Comparison of ENCODE assay signal across 28 mouse cellular contexts in genomic region chr4:16230370-16230769, GRCm38 (mm10).
"Had no signal": no experiment of that assay in that cellular context is flagged by ENCODE, and none has a peak within 500 bp of the region (broad histone marks: within the 10 kb centered on the region; RNA-seq: fewer than 3 reads in every experiment).

No protein-coding gene starts in this region.

- H3K9ac ChIP-seq: embryonic facial prominence, embryonic 12.5 days; embryonic facial prominence, embryonic 13.5 days; embryonic facial prominence, embryonic 15.5 days; forebrain, embryonic 12.5 days; forebrain, embryonic 13.5 days; forebrain, embryonic 15.5 days; forebrain, postnatal 0 days had no signal

- ATAC-seq: forebrain, embryonic 13.5 days; forebrain, embryonic 14.5 days; forebrain, embryonic 15.5 days; forebrain, embryonic 16.5 days; forebrain, postnatal 0 days had no signal

- H3K4me3 ChIP-seq: embryonic facial prominence, embryonic 10.5 days; embryonic facial prominence, embryonic 12.5 days; embryonic facial prominence, embryonic 13.5 days; embryonic facial prominence, embryonic 15.5 days; erythroblast, embryonic 14.5 days; forebrain, embryonic 10.5 days; forebrain, embryonic 12.5 days; forebrain, embryonic 13.5 days; forebrain, embryonic 15.5 days; gastrocnemius, adult 2 months; heart, adult 2 months had no signal

- H3K9me3 ChIP-seq: embryonic facial prominence, embryonic 10.5 days; embryonic facial prominence, embryonic 12.5 days; embryonic facial prominence, embryonic 13.5 days; embryonic facial prominence, embryonic 15.5 days; forebrain, embryonic 10.5 days; forebrain, embryonic 12.5 days; forebrain, embryonic 13.5 days; forebrain, embryonic 15.5 days had no signal

- H3K27me3 ChIP-seq: embryonic facial prominence, embryonic 12.5 days; embryonic facial prominence, embryonic 13.5 days; embryonic facial prominence, embryonic 15.5 days; forebrain, embryonic 12.5 days; forebrain, embryonic 13.5 days; forebrain, embryonic 15.5 days had no signal

- H3K36me3 ChIP-seq: embryonic facial prominence, embryonic 10.5 days; embryonic facial prominence, embryonic 12.5 days; embryonic facial prominence, embryonic 13.5 days; embryonic facial prominence, embryonic 15.5 days; forebrain, embryonic 10.5 days; forebrain, embryonic 12.5 days; forebrain, embryonic 15.5 days had no signal

- H3K4me2 ChIP-seq: embryonic facial prominence, embryonic 12.5 days; embryonic facial prominence, embryonic 13.5 days; embryonic facial prominence, embryonic 15.5 days; forebrain, embryonic 12.5 days; forebrain, embryonic 13.5 days; forebrain, embryonic 15.5 days had no signal

- H3K4me1 ChIP-seq: embryonic facial prominence, embryonic 10.5 days; embryonic facial prominence, embryonic 12.5 days; embryonic facial prominence, embryonic 13.5 days; embryonic facial prominence, embryonic 15.5 days; forebrain, embryonic 10.5 days; forebrain, embryonic 12.5 days; forebrain, embryonic 13.5 days; forebrain, embryonic 15.5 days had no signal

- H3K27ac ChIP-seq: embryonic facial prominence, embryonic 10.5 days; embryonic facial prominence, embryonic 12.5 days; embryonic facial prominence, embryonic 13.5 days; embryonic facial prominence, embryonic 15.5 days; forebrain, embryonic 10.5 days; forebrain, embryonic 12.5 days; forebrain, embryonic 13.5 days; forebrain, embryonic 15.5 days; gastrocnemius, adult 2 months; heart, adult 2 months had no signal

- DNase-seq: cerebellum, adult 2 months; cerebellum, adult 8-10 months; cerebellum, adult 9-10 months; cerebellum, adult 9-11 months; cerebellum, postnatal 10 days; cerebellum, postnatal 14 days; cerebellum, postnatal 25 days; cerebellum, postnatal 36 days; embryo, embryonic 11 days; forebrain, postnatal 0 days; gastrocnemius, adult 2 months; gastrocnemius, postnatal 10 days; gastrocnemius, postnatal 14 days; gastrocnemius, postnatal 25 days; gastrocnemius, postnatal 36 days; heart, adult 18-20 months; heart, adult 2 months had no signal
